Mouse (Mus musculus): ENCODE data around the gene Rhox4g.
"Not testable (repeated sequence)": the region's sequence is repeated elsewhere in the genome, so short reads cannot be mapped to it uniquely, and the experiment has no call there.

The Rhox4g gene

DNA sequence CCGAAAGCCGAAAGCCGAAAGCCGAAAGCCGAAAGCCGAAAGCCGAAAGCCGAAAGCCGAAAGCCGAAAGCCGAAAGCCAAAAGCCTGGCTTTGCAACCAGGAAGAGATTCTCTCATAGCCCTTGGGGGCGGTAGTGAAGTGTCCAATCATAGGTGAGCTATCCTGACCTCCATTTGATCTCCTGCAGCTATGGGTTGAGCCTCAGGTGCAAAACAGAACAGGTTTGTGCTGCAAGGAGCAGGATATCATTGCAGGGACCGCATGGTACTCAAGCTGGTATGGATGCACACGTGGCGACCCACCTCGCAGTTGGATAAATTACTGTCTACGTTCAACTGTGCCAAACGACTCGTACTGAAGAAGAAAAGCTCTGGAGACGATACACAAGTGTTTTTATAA is at the start of gene Rhox4g:
Rhox4g (minus strand) TSS at position 101 of the 400 bp plus-strand sequence.
- DNase-seq = not testable (repeated sequence)

DNA sequence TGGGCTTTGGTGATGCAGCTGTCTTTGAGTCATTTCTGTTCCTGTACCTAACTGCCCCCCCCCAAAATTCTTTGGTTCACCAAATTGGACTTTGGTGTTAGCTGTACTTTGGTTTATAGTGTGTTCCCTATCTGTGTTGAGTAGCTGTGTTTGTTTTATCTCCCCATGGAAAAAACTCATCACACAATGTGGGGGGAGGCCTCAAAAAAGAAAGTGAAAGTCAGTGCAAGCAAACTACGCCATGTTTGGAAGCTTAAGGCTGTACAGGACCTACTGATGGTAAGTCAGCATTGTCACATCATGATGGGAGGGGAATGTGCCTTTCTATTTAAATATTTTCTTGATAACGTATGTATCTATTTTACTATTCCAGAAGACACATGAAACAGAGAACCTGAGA is 41.1 kb upstream of the Rhox4g start:
- DNase-seq = no peak

DNA sequence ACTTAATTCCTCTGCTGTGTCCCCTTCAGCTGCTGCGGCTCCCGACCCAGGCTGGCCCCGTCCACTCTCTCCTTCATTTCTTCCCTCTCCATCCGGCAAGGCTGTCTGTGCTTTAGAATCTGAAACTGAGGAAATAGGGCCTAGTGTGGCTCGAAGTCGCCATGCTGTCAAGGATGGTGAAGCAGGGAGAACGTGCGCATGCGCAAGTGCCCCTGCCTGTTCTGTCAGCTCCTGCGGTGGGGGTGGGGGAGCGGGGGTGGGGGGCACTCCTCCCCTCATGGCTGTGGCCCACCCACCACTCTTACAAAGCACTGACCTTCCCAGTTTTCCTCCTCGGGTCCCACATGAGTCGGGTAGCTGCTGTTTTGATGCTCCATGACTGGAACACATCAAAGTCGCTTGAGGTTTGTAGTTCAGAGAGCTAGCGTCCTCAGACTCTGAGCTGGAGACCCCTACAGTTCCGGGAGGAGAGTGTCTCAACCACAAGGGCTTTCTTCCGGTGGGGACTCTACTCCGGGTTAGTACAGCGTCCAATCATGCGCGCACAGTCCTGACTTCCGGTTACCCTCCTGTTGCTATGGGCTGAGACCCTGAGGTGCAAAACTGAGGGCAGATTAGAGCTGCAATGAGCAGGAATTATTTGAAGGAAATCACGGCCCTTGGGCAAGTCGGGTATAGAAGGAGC is 32.0 kb upstream of the Rhox4g start:
- no peak for DNase-seq

DNA sequence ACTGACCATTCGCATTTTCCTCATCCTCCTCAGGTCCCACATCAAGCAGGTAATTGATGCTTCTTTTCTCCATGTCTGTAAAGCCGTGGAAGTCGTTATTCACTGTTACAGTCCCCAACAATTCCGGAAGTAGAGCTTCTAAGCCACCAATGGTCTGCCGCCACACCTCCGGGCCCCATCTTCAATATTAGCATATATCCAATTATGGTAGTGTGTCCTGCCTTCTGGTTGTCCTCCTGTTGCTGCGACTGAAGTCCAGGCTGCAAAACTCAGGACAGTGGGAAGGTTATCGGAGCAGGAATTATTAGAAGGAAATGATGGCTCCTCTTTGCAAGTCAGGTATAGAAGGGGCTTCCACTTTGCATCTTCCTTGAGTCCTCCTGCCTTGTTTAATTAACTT is 22.1 kb upstream of the Rhox4g start, which contains the start of gene Rhox2h:
Rhox2h (minus strand) TSS at position 101 of the 400 bp plus-strand sequence.
- DNase-seq = not testable (repeated sequence)

DNA sequence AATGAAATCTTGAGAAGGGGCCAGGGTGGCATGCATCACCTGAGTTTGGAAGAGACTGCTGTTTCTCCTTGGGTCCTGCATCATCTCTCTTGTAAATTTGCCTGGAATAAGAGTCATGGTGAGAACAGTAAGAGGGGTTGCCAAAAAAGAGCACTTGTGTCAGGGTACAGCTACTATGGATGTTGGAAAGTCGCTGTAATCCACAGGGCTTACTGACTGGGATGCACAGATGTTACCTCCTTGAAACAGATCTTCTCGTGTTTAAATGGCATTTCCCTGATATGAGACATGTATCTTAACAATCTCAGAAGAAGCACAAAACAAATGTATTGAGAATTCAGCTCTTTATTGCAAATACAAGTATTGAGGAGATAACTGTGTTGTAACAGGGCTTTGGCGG is 17.5 kb upstream of the Rhox4g start, which contains the start of gene Rhox3h:
Rhox3h (minus strand) TSS at position 101 of the 400 bp plus-strand sequence.
- not testable (repeated sequence) for DNase-seq

DNA sequence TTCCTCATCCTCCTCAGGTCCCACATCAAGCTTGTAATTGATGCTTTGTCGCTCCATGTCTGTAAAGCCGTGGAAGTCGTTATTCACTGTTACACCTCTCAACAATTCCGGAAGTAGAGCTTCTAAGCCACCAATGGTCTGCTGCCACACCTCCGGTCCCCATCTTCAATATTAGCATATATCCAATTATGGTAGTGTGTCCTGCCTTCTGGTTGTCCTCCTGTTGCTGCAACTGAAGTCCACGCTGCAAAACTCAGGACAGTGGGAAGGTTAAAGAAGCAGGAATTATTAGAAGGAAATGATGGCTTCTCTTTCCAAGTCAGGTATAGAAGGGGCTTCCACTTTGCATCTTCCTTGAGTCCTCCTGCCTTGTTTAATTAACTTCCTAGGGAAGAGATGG is 7.8 kb downstream of the Rhox4g start, which contains the start of gene Rhox2g:
Rhox2g (minus strand) TSS at position 101 of the 400 bp plus-strand sequence.
- DNase-seq = not testable (repeated sequence)

DNA sequence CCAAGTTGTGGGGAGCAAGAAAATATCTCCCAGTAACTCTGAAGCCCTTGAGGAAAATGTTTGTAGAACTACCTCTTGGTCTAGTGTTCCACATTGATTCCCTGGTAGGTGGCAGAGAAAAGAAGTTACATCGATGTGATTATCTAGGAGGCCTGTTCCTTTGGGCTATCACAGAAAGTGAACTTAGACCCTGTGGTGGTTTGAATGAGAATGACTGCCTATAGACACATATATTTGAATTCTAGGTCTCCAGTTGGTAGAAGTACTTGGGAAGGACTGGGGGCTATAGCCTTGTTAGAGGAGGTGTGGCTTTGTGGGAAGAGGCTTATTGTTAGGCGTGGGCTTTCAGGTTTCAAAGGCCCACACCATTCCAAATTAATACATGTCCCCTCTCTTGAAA is 22.6 kb downstream of the Rhox4g start, which contains the start of gene Rhox3g:
Rhox3g (minus strand) TSS at position 101 of the 400 bp plus-strand sequence.
- DNase-seq = not testable (repeated sequence)

DNA sequence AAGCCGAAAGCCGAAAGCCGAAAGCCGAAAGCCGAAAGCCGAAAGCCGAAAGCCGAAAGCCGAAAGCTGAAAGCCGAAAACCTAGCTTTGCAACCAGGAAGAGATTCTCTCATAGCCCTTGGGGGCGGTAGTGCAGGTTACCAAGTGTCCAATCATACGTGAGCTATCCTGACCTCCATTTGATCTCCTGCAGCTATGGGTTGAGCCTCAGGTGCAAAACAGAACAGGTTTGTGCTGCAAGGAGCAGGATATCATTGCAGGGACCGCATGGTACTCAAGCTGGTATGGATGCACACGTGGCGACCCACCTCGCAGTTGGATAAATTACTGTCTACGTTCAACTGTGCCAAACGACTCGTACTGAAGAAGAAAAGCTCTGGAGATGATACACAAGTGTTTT is 43.5 kb downstream of the Rhox4g start, which contains the start of gene Rhox4f:
Rhox4f (minus strand) TSS at position 101 of the 400 bp plus-strand sequence.
- DNase-seq = not testable (repeated sequence)
